Comparison of ENCODE assay signal across 26 mouse cellular contexts in the genomic region with DNA sequence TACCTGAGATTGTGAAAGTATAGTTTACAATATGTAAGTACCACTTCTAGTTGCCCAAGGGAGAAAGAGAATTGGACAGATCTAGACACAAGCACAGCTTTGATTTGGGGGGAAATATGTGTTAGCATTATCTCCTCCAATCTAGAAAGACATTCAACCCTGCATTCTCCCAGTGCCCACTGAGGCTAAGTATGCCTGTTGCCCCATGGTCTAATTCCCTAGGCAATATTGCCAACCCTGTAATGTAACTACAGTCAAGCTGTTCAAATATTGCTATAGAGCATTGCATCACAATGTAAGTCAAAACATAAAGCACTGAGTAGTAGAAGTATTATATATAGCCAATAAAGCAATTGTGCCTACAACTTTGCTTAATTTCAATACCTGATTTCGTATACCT. TPM values are rescaled to one million over a fixed set of nuclear protein-coding genes. Genes with fewer than 3 reads are reported as not detected.
DNase-seq lines count a peak whose midpoint lies in the region; ATAC-seq and TF ChIP-seq lines count a peak whose summit lies in the region.
"Had no signal": no experiment of that assay in that cellular context is flagged by ENCODE, and none has a peak within 500 bp of the region (broad histone marks: within the 10 kb centered on the region; RNA-seq: fewer than 3 reads in every experiment).

No protein-coding gene starts in this region.

- H3K4me3 ChIP-seq in heart, embryonic 14.5 days (ENCODE audit: control insufficient read depth in 1 of 2, insufficient read depth in 1 of 2, low read depth in 1 of 2, low read length in 2 of 2): no peak overlapping the region; a peak in 1 of 4 replicates
- H3K4me3 ChIP-seq in liver, adult 2 months (ENCODE audit: insufficient read depth, low read depth, low read length): no peak overlapping the region
- no peak overlapping the region for H3K4me3 ChIP-seq in liver, postnatal 0 days (ENCODE audit: low read depth, low read length)
- H3K4me3 ChIP-seq in brown adipose tissue, adult 24 weeks (ENCODE audit: insufficient read depth, low read depth, low read length): peak overlapping the region; percentile 74
- H3K4me3 ChIP-seq in intestine, embryonic 15.5 days (replicated peaks): no peak overlapping the region
- H3K4me3 ChIP-seq: embryonic facial prominence, embryonic 12.5 days; forebrain, embryonic 10.5 days; hindbrain, embryonic 13.5 days; liver, embryonic 15.5 days; midbrain, embryonic 10.5 days; midbrain, embryonic 15.5 days; neural tube, embryonic 15.5 days had no signal

- TF ChIP-seq CTCF in liver, adult 2 months (IDR thresholded peaks at IDR 0.05; ENCODE audit: low read depth, low read length): no peak
- no peak for TF ChIP-seq CTCF in liver, postnatal 0 days (IDR thresholded peaks at IDR 0.05; ENCODE audit: low read depth)

- peak overlapping the region; percentile 54 for H3K4me2 ChIP-seq in heart, embryonic 14.5 days (ENCODE audit: low read length)
- H3K4me2 ChIP-seq in liver, postnatal 0 days (ENCODE audit: low read depth, low read length): no peak overlapping the region
- H3K4me2 ChIP-seq in intestine, embryonic 15.5 days (replicated peaks): no peak overlapping the region
- H3K4me2 ChIP-seq: embryonic facial prominence, embryonic 12.5 days; hindbrain, embryonic 13.5 days; liver, embryonic 15.5 days; midbrain, embryonic 15.5 days; neural tube, embryonic 15.5 days had no signal

- 84% methylated on average over 1 of the region's 1 CpGs for WGBS in heart, embryonic 14.5 days
- 89% methylated on average over 1 of the region's 1 CpGs for WGBS in liver, adult 2 months
- WGBS in liver, postnatal 0 days (ENCODE audit: insufficient replicate concordance): 86% methylated on average over 1 of the region's 1 CpGs
- 92% methylated on average over 1 of the region's 1 CpGs for WGBS in intestine, embryonic 15.5 days

- peak overlapping the region in 1 of 2 experiments; percentile 50; a peak in 1 of 4 replicates for H3K27ac ChIP-seq in heart, embryonic 14.5 days (replicated peaks in 1 of 2; ENCODE audit: control insufficient read depth in 1 of 2, insufficient read depth in 1 of 2, low read depth in 2 of 2, low read length in 2 of 2)
- H3K27ac ChIP-seq in liver, adult 2 months (replicated peaks; ENCODE audit: insufficient read depth, low read depth, low read length): no peak overlapping the region
- no peak overlapping the region for H3K27ac ChIP-seq in liver, postnatal 0 days (ENCODE audit: low read depth)
- peak overlapping the region; percentile 98 for H3K27ac ChIP-seq in brown adipose tissue, adult 24 weeks (replicated peaks; ENCODE audit: low read depth, low read length)
- H3K27ac ChIP-seq in intestine, embryonic 15.5 days: no peak overlapping the region
- H3K27ac ChIP-seq: embryonic facial prominence, embryonic 12.5 days; forebrain, embryonic 10.5 days; hindbrain, embryonic 13.5 days; liver, embryonic 15.5 days; midbrain, embryonic 10.5 days; midbrain, embryonic 15.5 days; neural tube, embryonic 15.5 days had no signal

- H3K27me3 ChIP-seq in heart, embryonic 14.5 days (ENCODE audit: control insufficient read depth, insufficient read depth, low read length): no peaks in the 10 kb centered on the region
- H3K27me3 ChIP-seq in liver, adult 2 months (ENCODE audit: control insufficient read depth, insufficient read depth, low read length): no peaks in the 10 kb centered on the region
- H3K27me3 ChIP-seq in liver, postnatal 0 days (ENCODE audit: insufficient read depth, low read length): no peaks in the 10 kb centered on the region
- H3K27me3 ChIP-seq in intestine, embryonic 15.5 days (replicated peaks): no peaks in the 10 kb centered on the region
- H3K27me3 ChIP-seq: embryonic facial prominence, embryonic 12.5 days; hindbrain, embryonic 13.5 days; liver, embryonic 15.5 days; midbrain, embryonic 15.5 days; neural tube, embryonic 15.5 days had no signal

- peaks cover 2 to 21% of the 10 kb centered on the region in 2 experiments for H3K4me1 ChIP-seq in heart, embryonic 14.5 days (ENCODE audit: control insufficient read depth in 2 of 2, insufficient read depth in 2 of 2, low read length in 2 of 2)
- H3K4me1 ChIP-seq in liver, adult 2 months (ENCODE audit: control insufficient read depth, insufficient read depth, low read length): peaks cover 3% of the 10 kb centered on the region; the same call in 1 of the 2 replicates
- 0 out of 2 replicates have a peak, but pooled peaks cover 2% of the 10 kb centered on the region for H3K4me1 ChIP-seq in liver, postnatal 0 days (ENCODE audit: insufficient read depth)
- H3K4me1 ChIP-seq in brown adipose tissue, adult 24 weeks (ENCODE audit: control insufficient read depth, insufficient read depth, insufficient read length, low read length): peaks cover 4% of the 10 kb centered on the region; the same call in 1 of the 2 replicates
- H3K4me1 ChIP-seq in intestine, embryonic 15.5 days (replicated peaks): no peaks in the 10 kb centered on the region
- H3K4me1 ChIP-seq: embryonic facial prominence, embryonic 12.5 days; forebrain, embryonic 10.5 days; hindbrain, embryonic 13.5 days; liver, embryonic 15.5 days; midbrain, embryonic 10.5 days; midbrain, embryonic 15.5 days; neural tube, embryonic 15.5 days had no signal

- no peaks in the 10 kb centered on the region for H3K36me3 ChIP-seq in heart, embryonic 14.5 days (ENCODE audit: control insufficient read depth, insufficient read depth, low read length)
- H3K36me3 ChIP-seq in liver, adult 2 months (ENCODE audit: control insufficient read depth, insufficient read depth, low read length): no peaks in the 10 kb centered on the region
- H3K36me3 ChIP-seq in liver, postnatal 0 days (replicated peaks; ENCODE audit: insufficient read depth, low read length): no peaks in the 10 kb centered on the region
- no peaks in the 10 kb centered on the region for H3K36me3 ChIP-seq in intestine, embryonic 15.5 days
- H3K36me3 ChIP-seq: embryonic facial prominence, embryonic 12.5 days; forebrain, embryonic 10.5 days; hindbrain, embryonic 13.5 days; liver, embryonic 15.5 days; midbrain, embryonic 10.5 days; midbrain, embryonic 15.5 days; neural tube, embryonic 15.5 days had no signal

- no peak for DNase-seq in heart, adult 8-10 months (ENCODE audit: low spot score)
- peak; percentile 44 for DNase-seq in liver, adult 2 months (ENCODE audit: extremely low read depth, low read depth, low spot score)
- no peak for DNase-seq in liver, postnatal 0 days
- DNase-seq: adrenal gland, adult 2 months; adrenal gland, postnatal 36 days; B cell, adult 2 months; cerebellum, adult 8-10 months; cerebellum, postnatal 36 days; embryo, embryonic 11 days; kidney, postnatal 14 days; liver; retina, postnatal 1 day; right cerebral cortex, postnatal 14 days had no signal

- ATAC-seq in heart, embryonic 14.5 days (ENCODE audit: insufficient number of reproducible peaks, insufficient read depth, low FRiP score, low read depth): no peak
- no peak for ATAC-seq in liver, postnatal 0 days
- no peak for ATAC-seq in intestine, embryonic 15.5 days
- ATAC-seq: activated CD4-positive, CD25-positive, alpha-beta regulatory T cell, adult 4 months; forebrain, embryonic 16.5 days; intestine, postnatal 0 days; midbrain, embryonic 15.5 days had no signal

- no peak overlapping the region for H3K9ac ChIP-seq in heart, embryonic 14.5 days (ENCODE audit: low read length)
- H3K9ac ChIP-seq in liver, adult 2 months (ENCODE audit: low read depth, low read length): no peak overlapping the region
- no peak overlapping the region for H3K9ac ChIP-seq in liver, postnatal 0 days (replicated peaks)
- no peak overlapping the region for H3K9ac ChIP-seq in intestine, embryonic 15.5 days
- H3K9ac ChIP-seq: embryonic facial prominence, embryonic 12.5 days; hindbrain, embryonic 13.5 days; liver, embryonic 15.5 days; midbrain, embryonic 15.5 days; neural tube, embryonic 15.5 days had no signal

- no peak for TF ChIP-seq POLR2A in liver, adult 2 months (IDR thresholded peaks at IDR 0.05; ENCODE audit: extremely low read depth, insufficient read depth, low read length)

- TF ChIP-seq EP300 in liver, postnatal 0 days (IDR thresholded peaks at IDR 0.05; ENCODE audit: low read depth): no peak

- no peaks in the 10 kb centered on the region for H3K79me2 ChIP-seq in liver, adult 2 months (ENCODE audit: control insufficient read depth, insufficient read depth, low read length)

- H3K9me3 ChIP-seq in heart, embryonic 14.5 days (ENCODE audit: control insufficient read depth, low read length): no peaks in the 10 kb centered on the region
- H3K9me3 ChIP-seq in liver, postnatal 0 days (ENCODE audit: low read length): no peaks in the 10 kb centered on the region
- no peaks in the 10 kb centered on the region for H3K9me3 ChIP-seq in intestine, embryonic 15.5 days
- H3K9me3 ChIP-seq: embryonic facial prominence, embryonic 12.5 days; forebrain, embryonic 10.5 days; hindbrain, embryonic 13.5 days; liver, embryonic 15.5 days; midbrain, embryonic 10.5 days; midbrain, embryonic 15.5 days; neural tube, embryonic 15.5 days had no signal

RNA-seq across cellular contexts. Expression of gene Cd36, which starts 40.3 kb away (rescaled TPM):
- 149 TPM in 2 replicates for polyA plus RNA-seq in heart, embryonic 14.5 days (2014; fragmentation: Nextera tagmentation; extraction: Ambion mirVana)
- total RNA-seq in heart, adult 8-10 months (2022): 1,000 to 10,000 TPM; 1,805 to 2,010 (median 1,953) TPM
- 62.4 and 73.3 TPM in 2 replicates for total RNA-seq in liver, adult 2 months (2014; rRNA removed)
- polyA plus RNA-seq in liver, adult 2 months (2012; rRNA removed): 3.6 and 19.7 TPM in 2 replicates
- 63.1 and 63.9 TPM in 2 replicates for polyA plus RNA-seq in liver, postnatal 0 days (2015; fragmentation: Nextera tagmentation; extraction: Ambion mirVana)
- 1,463 and 1,631 TPM in 2 replicates for polyA plus RNA-seq in brown adipose tissue, adult 24 weeks (2012; ENCODE audit: insufficient read depth, insufficient read length, missing spikeins)
- polyA plus RNA-seq in intestine, embryonic 15.5 days (2015; fragmentation: Nextera tagmentation; extraction: Ambion mirVana): 31.6 and 32.8 TPM in 2 replicates
